Mouse (Mus musculus) kidney, embryonic 15.5 days (tissue): Measurements from ENCODE around the gene Ppard. TPM values are rescaled to one million over a fixed set of nuclear protein-coding genes. Genes with fewer than 3 reads are reported as not detected.

ENCODE experiments used
- ATAC-seq: fragments of 200-750 bp; cut with Nextera tagmentation; replicated peaks from 2 replicates; pipeline ENCODE4 v1.8.0; 2017; ENCODE audit warnings: moderate TSS enrichment; ENCODE audit not compliant: low FRiP score
- H3K27ac ChIP-seq: fragments of 300-500 bp; sonication (generic); 2 replicates; pipeline ENCODE4 v1.5.1; 2015; ENCODE audit warnings: mild to moderate bottlenecking, inconsistent platforms
- H3K27me3 ChIP-seq: fragments of 300-500 bp; sonication (generic); 2 replicates; pipeline ENCODE4 v1.6.1; 2015; ENCODE audit warnings: inconsistent platforms
- H3K36me3 ChIP-seq: fragments of 300-500 bp; sonication (generic); 2 replicates; pipeline ENCODE4 v1.6.1; 2015; ENCODE audit warnings: inconsistent platforms
- H3K4me1 ChIP-seq: fragments of 300-500 bp; sonication (generic); 2 replicates; pipeline ENCODE4 v1.6.1; 2015; ENCODE audit warnings: inconsistent platforms
- H3K4me2 ChIP-seq: fragments of 300-500 bp; sonication (generic); 2 replicates; pipeline ENCODE4 v1.6.1; 2015; ENCODE audit warnings: moderate library complexity, mild to moderate bottlenecking, inconsistent platforms
- H3K4me3 ChIP-seq: fragments of 300-500 bp; sonication (generic); replicated peaks from 2 replicates; pipeline ENCODE4 v1.5.1; 2015; ENCODE audit warnings: mild to moderate bottlenecking, inconsistent platforms
- H3K9ac ChIP-seq: fragments of 300-500 bp; sonication (generic); 2 replicates; pipeline ENCODE4 v1.6.1; 2015; ENCODE audit warnings: mild to moderate bottlenecking, inconsistent platforms
- H3K9me3 ChIP-seq: fragments of 300-500 bp; sonication (generic); replicated peaks from 2 replicates; pipeline ENCODE4 v1.6.1; 2016; ENCODE audit warnings: inconsistent platforms
- whole genome bisulfite sequencing: fragments of 180-500 bp; shearing (Covaris S2); methylation state at CpG from one replicate; pipeline ENCODE4 v1.1.7; 2015; ENCODE audit warnings: mixed read lengths; 5-methylcytosine and 5-hydroxymethylcytosine counted together
- polyA plus RNA-seq: library from polyadenylated mRNA; unstranded; fragments of >200 nt; fragmentation: Nextera tagmentation; extraction: Ambion mirVana; gene quantifications from 2 replicates; pipeline ENCODE4 v1.2.1, GENCODE M21; 2015

The Ppard gene
- polyA plus RNA-seq, 1 experiment from 2014 or later = 2.7 TPM

- H3K4me3 ChIP-seq = peak within 1 kb of the TSS; percentile 85
- ATAC-seq = peak; percentile 84
- H3K27ac ChIP-seq = peak within 1 kb of the TSS; percentile 99
- H3K4me2 ChIP-seq = peak within 1 kb of the TSS; percentile 93
- peaks cover 57% of the 10 kb centered on the region for H3K4me1 ChIP-seq
- H3K27me3 ChIP-seq = 0 out of 2 replicates have a peak, but pooled peaks cover 7% of the 10 kb centered on the region
- no peaks in the 10 kb centered on the region for H3K9me3 ChIP-seq
- H3K36me3 ChIP-seq = no peaks in the 10 kb centered on the region
- WGBS = under 1% methylated on average over 63 of the region's 73 CpGs
- peak within 1 kb of the TSS; percentile 92 for H3K9ac ChIP-seq
These were observed 118.2 kb downstream of the Ppard start, which contains the start of gene Tead3 for GRCm38 (mm10) chr17:28350466-28351352. Tead3 (minus strand) TSS chr17:28350817.

Other genes with a start within 250 kb of the Ppard start
- gene Tcp11, start 152.1 kb upstream of the Ppard start, polyA plus RNA-seq = 5.8 and 6.1 TPM in 2 replicates
- gene Scube3, start 90.6 kb upstream of the Ppard start, polyA plus RNA-seq = 17.7 and 19.2 TPM in 2 replicates
- gene Zfp523, start 55.6 kb upstream of the Ppard start, polyA plus RNA-seq = 36.3 and 40.1 TPM in 2 replicates
- 6.7 and 7.5 TPM in 2 replicates for gene Def6, start 24.9 kb upstream of the Ppard start, polyA plus RNA-seq
- 28.4 and 33.7 TPM in 2 replicates for gene Fance, start 80.8 kb downstream of the Ppard start, polyA plus RNA-seq
- 643 and 689 TPM in 2 replicates for gene Rpl10a, start 95.8 kb downstream of the Ppard start, polyA plus RNA-seq
- gene Tead3, start 118.1 kb downstream of the Ppard start, polyA plus RNA-seq = 9.8 and 11.0 TPM in 2 replicates
- gene Tulp1, start 132.5 kb downstream of the Ppard start, polyA plus RNA-seq = 5.6 and 6.4 TPM in 2 replicates